Comparison of ENCODE assay signal across 6 mouse cellular contexts in genomic region chr5:105208957-105209356, GRCm38 (mm10). TPM values are rescaled to one million over a fixed set of nuclear protein-coding genes. Genes with fewer than 3 reads are reported as not detected.
"Had no signal": no experiment of that assay in that cellular context is flagged by ENCODE, and none has a peak within 500 bp of the region (broad histone marks: within the 10 kb centered on the region; RNA-seq: fewer than 3 reads in every experiment).

No protein-coding gene starts in this region.

RNA-seq across cellular contexts. Expression of gene Gbp10, which starts 30.4 kb away (rescaled TPM):
- total RNA-seq: granulocyte monocyte progenitor cell, adult 5-6 weeks had no signal
- polyA plus RNA-seq: embryonic facial prominence, embryonic 13.5 days; erythroblast, embryonic 14.5 days; forebrain, embryonic 10.5 days; forebrain, embryonic 11.5 days; forebrain, embryonic 12.5 days had no signal
